Mouse (Mus musculus): ENCODE results near the gene Arhgef25.

Arhgef25 gene

DNA sequence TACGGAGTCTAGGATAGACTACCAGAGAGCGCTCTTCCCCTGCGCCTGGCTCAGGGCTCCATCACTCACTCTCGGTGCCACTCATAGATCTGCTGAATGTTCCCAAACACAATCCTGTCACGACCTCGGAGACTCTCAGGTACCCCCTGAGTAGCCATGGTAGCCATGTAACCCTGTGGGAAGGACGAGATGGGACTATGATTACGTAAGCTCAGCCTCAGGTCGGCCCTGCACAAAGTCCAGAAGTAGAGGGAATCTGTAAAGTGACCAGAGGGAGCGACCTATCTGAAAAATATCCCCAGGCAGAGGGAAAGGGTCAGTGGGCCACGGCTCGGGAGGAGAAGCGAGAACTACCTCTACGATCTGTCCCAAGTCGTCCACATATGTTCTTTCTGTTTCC lies 4.4 kb downstream of the Arhgef25 start:
- peak; percentile 7 for DNase-seq (ENCODE audit: low read depth)

DNA sequence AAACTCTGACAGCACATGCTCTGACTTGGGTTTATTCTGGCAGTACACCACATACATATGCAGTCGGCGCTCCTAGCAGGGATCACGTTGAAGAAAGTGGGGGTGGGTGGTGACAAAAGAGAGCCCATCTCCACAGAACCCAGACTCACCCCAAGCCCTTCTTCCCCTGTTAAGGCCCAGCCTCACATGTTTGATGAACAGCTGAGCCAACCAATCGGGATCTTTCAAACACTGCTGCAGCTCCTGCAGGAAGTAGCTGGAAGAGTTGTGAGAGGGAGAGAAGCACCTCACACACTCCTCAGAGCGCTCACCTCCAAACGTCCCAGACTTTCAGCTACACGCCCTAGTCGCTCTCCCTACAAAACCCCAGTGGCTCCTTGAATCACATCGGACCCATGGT lies 4.8 kb downstream of the Arhgef25 start:
- DNase-seq (ENCODE audit: low read depth): no peak

DNA sequence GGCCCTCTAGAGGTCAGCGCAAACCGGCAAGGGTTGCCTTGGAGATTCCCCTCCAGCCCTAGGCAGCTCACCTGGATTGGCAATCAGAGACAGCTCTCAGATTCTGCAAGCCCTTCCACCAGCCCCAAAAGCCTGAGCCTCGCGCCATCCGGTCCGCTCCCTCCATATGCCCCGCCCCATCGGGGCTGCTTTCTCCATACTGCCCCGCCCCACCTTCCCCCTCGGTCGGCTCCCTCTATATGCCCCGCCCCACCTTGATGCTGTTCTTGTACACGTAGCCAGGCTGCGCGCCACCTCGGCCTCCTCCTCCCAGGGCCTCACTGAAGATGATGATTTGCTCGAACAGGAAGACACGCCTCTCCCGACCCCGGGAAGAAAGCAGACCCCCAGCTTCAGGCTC lies 6.1 kb downstream of the Arhgef25 start:
- peak; percentile 63 for DNase-seq (ENCODE audit: low read depth)

DNA sequence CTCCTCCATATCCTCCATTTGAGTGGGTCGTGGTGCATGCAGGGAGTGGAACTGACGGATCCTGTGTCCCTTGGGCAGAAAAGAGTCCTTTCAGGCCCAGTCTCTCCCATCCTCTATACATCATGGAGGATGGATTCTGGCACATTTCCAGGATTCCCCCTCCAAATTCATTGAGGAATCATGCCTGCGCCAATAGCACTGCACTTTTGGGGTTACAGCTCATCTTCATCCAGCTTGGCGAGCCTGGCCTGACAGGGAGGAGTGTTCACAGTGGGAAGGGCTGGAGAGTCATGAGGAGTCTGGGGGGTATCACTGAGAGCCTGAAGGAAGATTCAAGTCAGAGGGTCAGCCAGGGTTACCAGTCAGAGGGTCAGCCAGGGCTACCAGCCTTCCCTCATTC lies 7.3 kb downstream of the Arhgef25 start:
- no peak for DNase-seq (ENCODE audit: low read depth)

DNA sequence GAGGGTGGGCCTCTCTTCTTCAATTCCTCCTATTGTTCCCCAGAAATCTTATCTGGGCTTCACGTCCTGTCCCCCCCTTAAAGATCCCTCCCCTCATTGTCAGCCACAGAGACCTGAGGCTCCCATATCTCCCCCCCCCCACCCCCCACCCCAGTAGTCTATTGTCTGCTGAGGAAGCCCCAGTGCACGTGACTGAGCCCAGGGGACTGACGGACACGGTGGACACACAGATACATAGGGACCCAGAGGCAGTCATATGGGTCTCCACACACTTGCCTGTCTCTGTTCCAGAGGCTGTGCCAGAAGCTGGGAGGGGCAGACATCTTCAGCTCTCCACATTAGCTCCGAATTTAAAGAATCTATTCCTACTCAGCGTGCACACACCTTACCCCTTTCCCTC lies 8.3 kb downstream of the Arhgef25 start:
- DNase-seq (ENCODE audit: low read depth): no peak

DNA sequence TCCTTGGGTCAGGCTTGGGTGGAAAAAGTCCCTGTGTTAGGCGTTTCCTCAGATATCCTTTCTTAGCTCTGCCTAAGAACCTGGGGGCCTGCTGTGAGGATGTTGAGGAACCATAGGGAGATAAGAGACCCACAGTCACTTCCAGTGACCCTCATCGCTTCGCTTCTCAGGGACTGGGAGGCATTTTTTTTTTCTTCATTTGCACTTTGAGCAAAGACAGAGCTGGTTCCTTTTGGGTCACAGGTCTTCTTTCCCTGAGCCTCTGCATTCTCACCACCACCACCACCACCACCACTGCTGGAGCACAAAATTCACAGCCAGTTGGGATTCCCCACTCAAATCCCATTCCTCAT lies 9.2 kb downstream of the Arhgef25 start:
- peak; percentile 10 for DNase-seq (ENCODE audit: low read depth)

DNA sequence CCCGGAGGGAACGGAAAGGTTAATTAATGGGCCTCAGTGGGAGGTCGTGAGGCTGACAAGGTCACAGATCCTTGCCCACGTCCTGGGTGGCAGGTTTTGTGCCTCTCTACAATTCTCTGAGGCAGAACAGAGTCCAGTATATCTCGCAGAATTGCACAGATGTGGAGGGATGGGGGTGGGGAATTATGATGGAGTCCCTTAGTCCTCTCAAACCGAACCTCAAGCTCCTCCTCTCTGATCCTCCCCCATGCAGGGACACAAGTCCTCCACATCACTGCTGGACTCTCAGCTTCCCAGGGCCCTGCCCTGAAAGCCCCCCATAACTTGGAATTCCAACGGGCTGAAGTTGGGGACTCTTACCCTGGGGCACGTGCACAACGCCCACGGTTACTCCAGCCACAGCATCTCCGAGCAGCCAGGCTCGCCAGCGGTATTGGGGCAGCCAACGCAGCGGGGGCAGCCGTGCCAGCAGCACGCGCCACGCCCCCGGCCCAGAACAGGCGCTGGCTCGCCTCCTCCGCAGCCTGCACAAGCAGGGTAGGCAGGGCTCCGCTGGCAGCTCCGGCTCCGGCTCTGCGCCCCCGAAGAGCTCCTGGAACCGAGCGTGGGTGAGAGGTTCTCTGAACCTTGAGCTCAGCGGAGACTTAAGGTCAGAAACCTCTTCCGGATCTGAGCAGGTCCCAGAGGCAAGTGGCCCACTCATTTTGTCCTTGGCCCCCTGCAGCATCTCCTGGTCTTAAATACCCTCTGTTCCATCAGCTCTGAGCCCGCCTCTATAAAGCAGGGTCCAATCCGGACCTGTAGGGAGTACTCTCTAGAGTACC lies 9.8 kb downstream of the Arhgef25 start, which contains the start of gene Slc26a10:
Slc26a10 (minus strand) TSS at position 775 of the 824 bp plus-strand sequence.
- DNase-seq (ENCODE audit: low read depth): peak; percentile 58

DNA sequence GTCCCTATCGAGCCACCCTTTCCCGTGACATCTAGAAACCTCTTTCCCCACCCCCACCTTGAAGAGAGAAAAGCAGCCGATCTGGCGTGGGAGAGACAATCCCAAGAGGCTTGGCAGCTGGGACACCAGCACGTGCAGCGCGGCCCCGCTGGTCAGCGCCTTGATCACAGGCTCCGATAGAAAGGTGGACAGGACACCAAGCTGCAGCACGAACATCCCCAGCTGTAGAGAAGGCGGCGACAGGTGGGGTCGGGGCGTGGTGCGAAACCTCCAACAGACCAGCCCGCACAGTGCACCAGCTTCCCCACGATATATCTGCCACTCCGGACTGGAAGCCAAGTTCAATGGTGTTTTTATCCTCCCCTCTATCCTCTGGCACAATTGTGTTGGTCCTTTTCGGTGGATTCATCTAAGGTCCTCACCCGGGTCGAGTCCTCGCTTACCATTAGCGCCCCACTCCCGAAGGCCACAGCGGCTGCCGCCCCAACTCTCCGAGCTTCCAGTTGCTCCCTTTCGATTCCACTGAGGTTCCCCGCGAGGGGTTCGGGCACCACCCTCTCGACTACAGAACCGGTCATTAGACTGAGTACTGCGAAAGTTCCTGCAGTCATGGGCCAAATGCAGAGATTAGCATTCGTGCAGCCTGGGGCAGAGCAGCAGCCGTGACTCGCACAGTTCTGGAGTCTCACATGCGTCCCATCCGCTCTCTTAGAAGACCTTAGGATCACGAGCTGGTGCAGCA lies 11.4 kb downstream of the Arhgef25 start:
- peak; percentile 55 for DNase-seq (ENCODE audit: low read depth)

DNA sequence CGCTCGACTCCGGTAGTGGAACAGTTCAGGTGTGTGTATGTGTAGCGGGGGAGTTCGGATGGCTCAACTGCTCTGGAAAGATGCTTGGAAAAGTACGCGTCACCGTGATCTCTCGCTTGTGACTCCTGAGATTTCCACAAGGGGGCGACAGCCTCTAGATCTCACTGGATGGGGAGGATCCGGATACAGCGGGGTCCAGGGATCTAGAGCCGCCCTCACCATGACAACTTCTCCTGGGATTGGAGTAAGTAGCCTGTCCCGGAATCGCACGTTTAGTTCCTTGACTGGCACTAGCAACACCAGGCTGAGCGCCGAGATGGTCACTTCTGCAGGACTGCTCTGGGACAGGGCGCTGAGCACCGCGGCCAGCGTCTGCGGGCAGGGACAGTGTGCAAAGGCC lies 12.2 kb downstream of the Arhgef25 start:
- peak; percentile 88 for DNase-seq (ENCODE audit: low read depth)

DNA sequence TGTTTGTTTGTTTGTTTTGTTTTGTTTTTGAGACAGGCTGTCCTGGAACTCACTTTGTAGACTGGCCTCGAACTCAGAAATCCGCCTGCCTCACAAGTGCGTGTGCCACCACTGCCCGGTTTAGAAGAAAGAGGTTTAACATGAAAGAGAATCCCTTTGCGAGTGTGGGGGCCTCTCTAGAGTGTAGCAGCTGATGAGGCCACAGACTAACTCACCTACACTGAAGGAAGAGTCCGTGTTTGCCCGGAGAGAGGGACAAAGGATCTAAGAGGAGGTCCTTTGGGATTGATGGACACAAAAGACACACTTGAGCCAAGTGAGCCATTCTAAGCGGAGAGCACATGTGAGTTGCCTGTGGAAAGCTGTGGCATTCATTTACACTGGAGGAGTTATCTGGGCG lies 12.6 kb downstream of the Arhgef25 start:
- peak; percentile 60 for DNase-seq (ENCODE audit: low read depth)

DNA sequence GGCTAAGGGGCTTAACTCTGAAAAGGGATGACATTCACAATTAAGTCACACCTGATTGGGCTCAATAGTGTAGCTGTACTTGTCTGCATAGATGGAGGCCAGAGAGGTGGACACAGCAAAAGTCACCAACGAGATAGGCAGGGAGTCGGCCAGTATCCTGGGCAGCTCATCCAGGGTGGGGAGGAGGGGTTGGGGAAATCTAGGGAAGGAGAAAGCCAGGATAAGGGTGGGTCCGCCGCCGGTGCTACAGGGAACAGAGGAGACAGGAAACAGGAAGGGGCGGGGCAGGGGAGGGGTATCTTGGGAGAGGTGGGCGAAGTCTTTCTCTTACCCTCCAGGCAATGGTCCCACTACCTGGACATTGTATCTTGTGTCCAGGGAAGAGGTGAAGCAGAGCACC lies 13.1 kb downstream of the Arhgef25 start:
- DNase-seq (ENCODE audit: low read depth): no peak

DNA sequence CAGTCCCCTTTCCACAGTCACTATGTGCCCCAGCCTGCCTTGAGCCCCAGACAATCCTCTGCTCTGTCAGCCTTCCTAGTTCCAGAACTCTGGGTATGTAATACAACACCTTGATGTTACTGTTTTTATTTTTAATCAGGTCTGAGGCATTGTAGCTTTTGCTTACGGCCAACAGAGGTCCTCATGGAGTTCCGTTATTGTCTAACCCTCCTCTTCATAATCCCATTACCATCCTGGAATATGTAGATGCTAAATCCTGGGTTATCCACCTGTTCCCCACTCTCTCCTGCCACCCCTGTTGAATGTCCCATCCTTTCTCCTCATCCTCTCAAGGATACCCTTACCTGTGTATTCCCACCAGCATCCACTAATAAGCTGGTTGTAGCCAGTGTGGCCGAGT lies 13.7 kb downstream of the Arhgef25 start:
- no peak for DNase-seq (ENCODE audit: low read depth)

DNA sequence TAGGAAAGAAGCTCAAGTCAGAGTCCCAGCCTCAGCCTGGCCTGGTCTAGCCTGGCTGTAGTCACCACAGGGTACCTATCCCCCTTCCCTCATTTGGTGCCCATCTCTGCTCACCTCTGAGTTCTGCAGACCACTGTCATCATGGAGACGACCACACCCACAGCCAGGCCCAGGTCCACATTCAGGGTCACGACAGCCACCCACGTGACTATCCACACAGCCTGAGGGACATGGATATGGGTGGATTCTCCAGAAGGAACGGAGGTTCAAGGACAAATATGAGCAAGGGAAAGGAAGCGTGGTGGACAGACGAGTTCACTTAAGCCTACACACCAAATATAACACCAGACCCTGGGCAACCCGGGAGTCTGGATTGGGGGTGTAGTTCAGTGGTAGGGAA lies 15.7 kb downstream of the Arhgef25 start:
- DNase-seq (ENCODE audit: low read depth): no peak

DNA sequence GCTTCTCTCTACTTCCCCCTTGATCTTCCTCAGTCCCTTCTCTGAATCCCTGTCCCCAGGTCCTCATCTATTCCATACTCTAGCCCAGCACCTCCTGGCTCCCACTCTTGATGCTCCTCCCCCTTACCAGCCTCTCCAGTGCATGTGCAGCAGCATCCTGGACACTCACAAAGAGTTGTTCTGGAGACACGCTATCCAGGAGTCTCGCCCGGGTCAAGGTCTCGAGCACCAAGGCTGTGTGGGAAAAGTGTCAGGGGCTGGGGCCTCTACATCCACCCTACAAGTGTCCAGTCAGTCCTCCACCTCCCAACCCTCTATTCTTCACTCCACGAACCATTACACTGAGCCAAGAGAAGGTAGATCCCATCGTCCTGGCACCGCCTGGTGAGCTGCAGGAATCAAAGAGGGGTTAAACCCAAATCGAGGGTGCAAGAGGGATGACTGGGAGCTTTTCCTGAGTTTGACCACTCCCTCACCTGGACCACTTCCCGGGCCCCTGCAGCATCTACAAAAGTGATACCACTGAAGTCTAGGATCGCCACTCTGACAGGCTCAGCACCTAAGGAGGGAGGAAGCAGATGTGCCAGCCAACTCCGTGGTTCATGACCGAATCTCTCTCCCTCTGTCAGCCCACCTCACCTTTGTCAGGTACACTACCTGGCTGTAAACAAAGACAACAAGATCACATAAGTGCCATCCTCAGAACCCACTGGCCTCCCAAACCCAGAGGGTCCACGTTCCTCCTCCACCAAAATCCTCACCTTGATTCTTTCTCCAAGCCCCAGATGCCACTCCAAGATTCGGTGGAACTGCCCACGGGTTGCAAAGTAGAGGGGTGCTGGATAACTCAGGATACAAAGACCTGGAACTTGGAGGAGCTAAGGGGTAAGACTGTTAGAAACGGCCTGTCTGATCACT lies 16.5 kb downstream of the Arhgef25 start:
- DNase-seq (ENCODE audit: low read depth): no peak

DNA sequence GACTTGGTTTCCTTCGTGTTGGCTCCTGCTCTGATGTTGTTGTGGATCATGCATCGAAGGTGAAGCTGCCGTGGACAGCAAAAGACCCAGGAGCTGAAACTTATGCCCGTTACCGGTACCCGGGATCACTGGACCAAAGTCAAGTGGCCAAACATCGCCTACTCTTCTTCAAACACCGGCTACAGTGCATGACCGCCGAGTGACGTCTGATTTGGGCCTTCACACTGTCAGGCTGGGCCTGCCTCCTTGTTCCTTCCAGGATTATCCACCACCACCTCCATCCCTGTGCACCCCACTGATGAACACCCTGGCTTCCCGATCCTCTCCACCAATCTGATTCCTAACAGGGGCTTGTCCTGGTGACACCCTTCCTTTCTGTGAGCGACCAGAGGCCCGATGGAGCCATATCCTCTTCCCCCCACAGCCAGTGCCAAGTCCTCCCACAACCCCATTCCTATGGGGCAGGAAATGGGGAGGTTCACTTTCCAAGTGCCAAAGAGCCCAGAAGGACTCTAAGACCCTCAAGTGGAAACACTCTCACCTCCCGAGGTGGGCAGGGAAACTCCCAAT lies 18.2 kb downstream of the Arhgef25 start:
- no peak for DNase-seq (ENCODE audit: low read depth)

DNA sequence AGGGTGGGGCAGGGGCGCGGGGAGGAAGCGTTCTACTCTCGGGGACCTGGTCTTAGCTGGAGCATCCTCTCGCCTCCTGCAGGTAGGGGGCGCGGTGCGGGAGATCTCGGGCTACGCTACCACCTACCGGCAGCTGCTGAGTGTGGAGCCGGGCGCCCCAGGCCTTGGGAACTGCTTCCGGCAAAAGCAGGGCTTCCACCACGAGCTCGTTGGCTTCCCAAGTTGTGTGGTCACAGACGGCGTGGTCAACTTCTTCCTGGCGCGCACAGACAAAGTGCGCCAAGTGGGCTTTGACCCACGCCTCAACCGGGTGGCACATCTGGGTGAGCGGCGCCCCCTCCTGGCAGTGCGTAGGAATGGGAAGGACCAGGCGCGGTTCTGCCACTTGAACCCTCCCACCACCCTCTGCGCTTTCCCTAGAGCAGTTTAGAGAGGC lies 19.0 kb downstream of the Arhgef25 start:
- DNase-seq (ENCODE audit: low read depth): peak; percentile 93

DNA sequence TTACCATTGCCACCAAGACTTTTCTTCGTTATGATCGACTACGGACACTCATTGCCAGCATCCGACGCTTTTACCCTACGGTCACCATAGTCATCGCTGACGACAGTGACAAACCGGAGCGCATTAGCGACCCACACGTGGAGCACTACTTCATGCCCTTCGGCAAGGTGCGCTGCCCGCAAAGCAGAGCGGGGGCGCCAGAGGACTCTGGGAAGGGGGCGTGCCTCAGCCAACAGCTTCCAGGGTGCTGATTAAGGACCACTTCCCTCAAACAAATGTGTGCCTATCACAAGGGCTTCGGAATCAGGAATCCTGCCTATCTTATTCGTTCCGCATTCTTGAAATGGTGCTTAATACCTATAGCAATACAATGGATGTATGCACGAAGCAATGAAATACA lies 19.9 kb downstream of the Arhgef25 start:
- DNase-seq (ENCODE audit: low read depth): peak; percentile 62

DNA sequence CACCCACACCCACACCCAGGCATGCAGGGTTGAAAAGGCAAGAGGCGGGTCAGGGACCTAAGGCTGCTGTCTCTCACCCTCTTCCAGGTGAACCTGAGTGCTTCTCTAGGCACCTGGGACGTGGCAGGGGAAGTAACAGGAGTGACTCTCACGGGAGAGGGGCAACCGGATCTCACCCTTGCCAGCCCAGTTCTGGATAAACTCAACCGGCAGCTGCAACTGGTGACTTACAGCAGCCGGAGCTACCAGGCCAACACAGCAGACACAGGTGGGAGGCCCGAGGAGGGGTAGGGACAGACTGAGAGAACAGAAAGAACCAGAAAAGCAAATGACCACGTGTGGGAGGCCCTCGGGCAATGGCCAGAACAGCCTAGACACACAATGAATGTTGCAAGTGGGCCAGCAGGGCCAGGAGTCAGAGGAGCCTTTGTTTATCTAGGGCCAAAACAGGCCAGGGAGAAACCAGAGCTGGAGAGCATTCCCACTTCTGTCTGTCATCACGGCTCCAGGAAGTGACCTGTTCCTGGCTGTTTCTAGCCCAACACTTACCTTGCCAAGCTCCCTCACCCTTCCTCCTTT lies 22.2 kb downstream of the Arhgef25 start:
- DNase-seq (ENCODE audit: low read depth): peak; percentile 49

DNA sequence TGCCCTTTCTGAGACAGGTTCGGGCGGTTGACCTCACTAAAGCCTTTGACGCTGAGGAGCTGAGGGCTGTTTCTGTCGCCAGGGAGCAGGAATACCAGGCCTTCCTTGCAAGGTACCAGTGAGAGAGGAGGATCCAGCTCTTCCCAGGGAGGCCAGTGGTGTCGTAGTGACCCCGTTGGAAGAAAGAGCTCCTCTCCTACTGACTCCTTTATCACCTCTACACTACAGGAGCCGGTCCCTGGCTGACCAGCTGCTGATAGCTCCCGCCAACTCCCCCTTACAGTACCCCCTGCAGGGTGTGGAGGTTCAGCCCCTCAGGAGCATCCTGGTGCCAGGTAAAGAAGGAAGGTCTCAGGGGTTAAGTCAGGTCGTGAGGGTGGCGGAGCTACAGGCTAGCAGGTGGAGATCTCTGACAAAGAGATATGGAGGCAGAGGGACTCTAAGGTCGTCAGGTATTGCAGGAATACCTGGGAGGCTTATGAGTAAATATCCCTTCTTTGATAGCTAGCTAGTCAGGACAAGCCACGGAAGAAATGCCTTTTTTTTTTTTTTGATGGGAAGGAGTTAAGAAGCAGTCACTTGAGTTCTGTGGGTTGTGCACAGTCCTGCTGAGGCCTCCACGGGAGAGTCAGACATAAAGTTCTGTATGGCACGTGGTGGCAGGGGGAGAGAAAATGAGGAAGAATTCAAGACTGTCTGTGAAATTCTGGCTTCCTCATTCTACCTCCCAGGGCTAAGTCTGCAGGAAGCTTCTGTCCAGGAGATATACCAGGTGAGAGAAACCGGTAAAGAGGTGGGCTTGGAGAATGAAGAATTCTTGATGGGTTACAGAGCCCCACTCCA lies 22.9 kb downstream of the Arhgef25 start:
- peak; percentile 45 for DNase-seq (ENCODE audit: low read depth)

DNA sequence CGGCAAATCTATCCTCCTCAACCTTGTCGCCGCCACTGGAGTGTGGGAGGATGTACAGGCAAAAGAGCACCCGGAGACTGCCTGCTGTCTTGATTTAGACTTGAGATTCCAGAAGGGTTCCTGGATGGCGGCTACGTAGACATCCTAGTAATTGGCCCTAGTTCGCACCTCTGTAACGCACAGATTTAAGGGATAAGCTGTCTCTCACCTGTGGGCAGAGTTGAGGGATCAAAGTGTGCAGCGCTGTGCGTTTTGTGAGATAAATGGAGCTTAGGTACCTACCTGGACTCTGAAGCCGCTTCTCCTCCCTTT lies 23.5 kb downstream of the Arhgef25 start:
- DNase-seq (ENCODE audit: low read depth): no peak
